Comparison of ENCODE assay signal across 38 mouse cellular contexts in genomic region chr1:60904456-60904978, GRCm38 (mm10). TPM values are rescaled to one million over a fixed set of nuclear protein-coding genes. Genes with fewer than 3 reads are reported as not detected.
"Had no signal": no experiment of that assay in that cellular context is flagged by ENCODE, and none has a peak within 500 bp of the region (broad histone marks: within the 10 kb centered on the region; RNA-seq: fewer than 3 reads in every experiment).

No protein-coding gene starts in this region.

- H3K27me3 ChIP-seq: heart, embryonic 12.5 days; hindbrain, embryonic 12.5 days; kidney, embryonic 15.5 days; limb, embryonic 12.5 days; liver, embryonic 13.5 days had no signal

- H3K9me3 ChIP-seq: heart, embryonic 10.5 days; heart, embryonic 12.5 days; hindbrain, embryonic 10.5 days; hindbrain, embryonic 12.5 days; kidney, embryonic 15.5 days; limb, embryonic 10.5 days; limb, embryonic 12.5 days; liver, embryonic 13.5 days had no signal

- H3K4me2 ChIP-seq: heart, embryonic 12.5 days; hindbrain, embryonic 12.5 days; hindbrain, embryonic 14.5 days; kidney, embryonic 15.5 days; limb, embryonic 12.5 days; liver, embryonic 11.5 days; liver, embryonic 13.5 days had no signal

- H3K9ac ChIP-seq: heart, embryonic 12.5 days; hindbrain, embryonic 12.5 days; hindbrain, embryonic 14.5 days; kidney, embryonic 15.5 days; limb, embryonic 12.5 days; liver, embryonic 13.5 days had no signal

- ATAC-seq: hindbrain, embryonic 16.5 days; intestine, embryonic 16.5 days had no signal

- H3K27ac ChIP-seq: gastrocnemius, adult 2 months; heart, embryonic 10.5 days; hindbrain, embryonic 10.5 days; hindbrain, embryonic 12.5 days; hindbrain, embryonic 14.5 days; kidney, embryonic 15.5 days; kidney, postnatal 0 days; limb, embryonic 10.5 days; limb, embryonic 12.5 days; liver, embryonic 13.5 days had no signal

- H3K4me1 ChIP-seq: heart, embryonic 10.5 days; heart, embryonic 12.5 days; hindbrain, embryonic 10.5 days; hindbrain, embryonic 12.5 days; kidney, embryonic 15.5 days; limb, embryonic 10.5 days; liver, embryonic 13.5 days had no signal

- H3K4me3 ChIP-seq: gastrocnemius, adult 2 months; heart, embryonic 10.5 days; heart, embryonic 12.5 days; hindbrain, embryonic 10.5 days; hindbrain, embryonic 12.5 days; kidney, embryonic 15.5 days; limb, embryonic 10.5 days; limb, embryonic 12.5 days; liver, embryonic 13.5 days had no signal

- DNase-seq: gastrocnemius, adult 2 months; gastrocnemius, postnatal 10 days; gastrocnemius, postnatal 25 days; heart, adult 18-20 months; heart, postnatal 10 days; heart, postnatal 4 days; kidney, adult 11 months; kidney, adult 2 months; kidney, adult 9 months; kidney, postnatal 14 days; kidney, postnatal 36 days; layer of hippocampus, adult 9-11 months; layer of hippocampus, postnatal 36 days; liver; liver, embryonic 13.5 days had no signal

- H3K36me3 ChIP-seq: heart, embryonic 10.5 days; heart, embryonic 12.5 days; hindbrain, embryonic 10.5 days; hindbrain, embryonic 12.5 days; kidney, embryonic 15.5 days; limb, embryonic 10.5 days; limb, embryonic 12.5 days; liver, embryonic 13.5 days had no signal

RNA-seq across cellular contexts. Expression of gene Ctla4, which starts 17.7 kb away (rescaled TPM):
- total RNA-seq: gastrocnemius, postnatal 10 days; gastrocnemius, postnatal 25 days; gastrocnemius, postnatal 4 days; granulocyte monocyte progenitor cell, adult 5-6 weeks; heart, postnatal 4 days; layer of hippocampus, adult 18-20 months; layer of hippocampus, adult 8-10 months; layer of hippocampus, postnatal 14 days; layer of hippocampus, postnatal 36 days; left cerebral cortex, adult 18-20 months; left cerebral cortex, adult 8-10 months; left cerebral cortex, postnatal 14 days; left cerebral cortex, postnatal 36 days had no signal
- polyA plus RNA-seq: heart, embryonic 10.5 days; heart, embryonic 12.5 days; heart, embryonic 14.5 days; hindbrain, embryonic 10.5 days; hindbrain, embryonic 12.5 days; hindbrain, embryonic 14.5 days; hindbrain, embryonic 16.5 days; intestine, embryonic 14.5 days; intestine, embryonic 16.5 days; kidney, embryonic 15.5 days; kidney, postnatal 0 days; limb, embryonic 10.5 days; liver, embryonic 11.5 days; liver, embryonic 13.5 days had no signal
